Mouse (Mus musculus): Measurements from ENCODE around the gene Prnp. TPM values are rescaled to one million over a fixed set of nuclear protein-coding genes. Genes with fewer than 3 reads are reported as not detected.

Prnp gene
- total and polyA plus RNA-seq, 3 experiments: 18.3 to 24.0 TPM; not detected in 1

DNA sequence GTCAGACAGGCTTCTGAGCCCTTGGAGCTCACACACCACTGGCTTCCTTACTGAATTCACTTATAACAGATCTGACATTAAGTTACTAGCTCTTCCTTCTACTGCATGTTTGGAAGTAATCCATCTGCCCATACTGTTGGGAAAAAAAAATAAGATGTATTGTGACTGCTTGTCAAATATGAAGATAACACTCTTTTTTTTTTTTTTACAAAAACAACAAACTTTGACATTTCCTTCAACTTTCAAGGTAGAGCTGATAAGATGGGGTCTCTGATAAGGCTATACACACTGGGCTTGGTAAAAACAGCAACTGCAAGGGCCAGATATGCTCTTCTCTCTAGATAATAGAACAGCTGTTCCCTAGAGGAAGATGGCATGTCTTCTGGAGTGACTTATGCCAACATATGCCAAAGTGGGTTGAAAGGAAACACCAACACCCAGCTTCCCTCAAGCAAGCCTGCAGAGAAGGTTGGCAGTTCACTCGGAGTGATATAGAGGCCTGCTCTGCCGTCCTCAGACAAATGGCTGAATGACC is 45.4 kb upstream of the Prnp start:
- H3K9me3 ChIP-seq (replicated peaks; ENCODE audit: insufficient read depth, low read length): no peaks in the 10 kb centered on the region; the same call in 1 of the 2 replicates
- H3K27ac ChIP-seq (ENCODE audit: control insufficient read depth, low read depth, low read length): peak overlapping the region; percentile 43
- no peak overlapping the region for H3K4me3 ChIP-seq (ENCODE audit: control insufficient read depth in 1 of 2, insufficient read depth in 1 of 2, low read depth in 2 of 2, low read length in 2 of 2)
- no peaks in the 10 kb centered on the region for H3K27me3 ChIP-seq (ENCODE audit: control insufficient read depth in 1 of 2, insufficient read depth in 2 of 2, low read length in 2 of 2)
- peak; percentile 37 for DNase-seq (ENCODE audit: low read depth, low spot score)
- H3K79me2 ChIP-seq (ENCODE audit: control insufficient read depth, insufficient read depth, low read length, poor library complexity): no peaks in the 10 kb centered on the region
- TF ChIP-seq ZC3H11A (IDR thresholded peaks at IDR 0.05; ENCODE audit: low read depth, low read length) (no peak), MAFK (IDR thresholded peaks at IDR 0.05; ENCODE audit: borderline replicate concordance, low read depth, low read length) (0 out of 2 replicates have a peak, but pooled peaks have one; percentile 24), EP300 (IDR thresholded peaks at IDR 0.05; ENCODE audit: low read depth in 1 of 2, low read length in 2 of 2) (peak; percentile 79 to 84), ZMIZ1 (IDR thresholded peaks at IDR 0.05; ENCODE audit: low read depth, low read length) (0 out of 2 replicates have a peak, but pooled peaks have one; percentile 56), TCF12 (IDR thresholded peaks at IDR 0.05; ENCODE audit: low read depth, low read length) (peak; percentile 96), CHD2 (IDR thresholded peaks at IDR 0.05; ENCODE audit: low read length) (no peak), RAD21 (IDR thresholded peaks at IDR 0.05; ENCODE audit: low read depth, low read length) (no peak), GATA1 (IDR thresholded peaks at IDR 0.05; ENCODE audit: low read depth, low read length) (peak; percentile 91), MXI1 (IDR thresholded peaks at IDR 0.05; ENCODE audit: low read depth, low read length) (peak; percentile 38; the same call in 1 of the 2 replicates), BHLHE40 (IDR thresholded peaks at IDR 0.05; ENCODE audit: borderline replicate concordance, low read depth, low read length) (peak; percentile 51; the same call in 1 of the 2 replicates), MAZ (IDR thresholded peaks at IDR 0.05; ENCODE audit: low read depth, low read length) (no peak), HCFC1 (IDR thresholded peaks at IDR 0.05; ENCODE audit: low read depth, low read length) (no peak), GABPA (IDR thresholded peaks at IDR 0.05; ENCODE audit: low read depth, low read length) (0 out of 2 replicates have a peak, but pooled peaks have one; percentile 9), SIN3A (IDR thresholded peaks at IDR 0.05; ENCODE audit: low read length) (peak; percentile 54), ELF1 (IDR thresholded peaks at IDR 0.05; ENCODE audit: low read depth, low read length) (no peak), ETS1 (IDR thresholded peaks at IDR 0.05; ENCODE audit: low read depth, low read length) (peak; percentile 97), POLR2A (IDR thresholded peaks at IDR 0.05; ENCODE audit: control insufficient read depth in 1 of 2, insufficient read depth in 1 of 2, low read depth in 1 of 2, low read length in 2 of 2, poor library complexity in 1 of 2) (no peak), MEF2A (IDR thresholded peaks at IDR 0.05; ENCODE audit: extremely low read depth, insufficient replicate concordance, low read depth, low read length, poor library complexity, severe bottlenecking) (no peak), MYB (IDR thresholded peaks at IDR 0.05; ENCODE audit: low read depth, low read length) (no peak), KAT2A (conservative IDR thresholded peaks at IDR 0.05; ENCODE audit: low read depth, low read length) (0 out of 2 replicates have a peak, but pooled peaks have one; percentile 26), USF1 (IDR thresholded peaks at IDR 0.05; ENCODE audit: low read depth, low read length) (no peak), POLR2AphosphoS2 (IDR thresholded peaks at IDR 0.05; ENCODE audit: low read length) (no peak), ZKSCAN1 (IDR thresholded peaks at IDR 0.05; ENCODE audit: low read depth, low read length) (peak; percentile 49; the same call in 1 of the 2 replicates), NRF1 (IDR thresholded peaks at IDR 0.05; ENCODE audit: insufficient read depth, low read depth, low read length, poor library complexity, severe bottlenecking) (no peak), RCOR1 (IDR thresholded peaks at IDR 0.05; ENCODE audit: low read depth, low read length) (peak; percentile 58; the same call in 1 of the 2 replicates), ZNF384 (IDR thresholded peaks at IDR 0.05; ENCODE audit: low read depth, low read length) (peak; percentile 97)
- no peak overlapping the region for H3K9ac ChIP-seq (ENCODE audit: control insufficient read depth, low read depth, low read length, poor library complexity, severe bottlenecking)
- peaks cover 0 to 11% of the 10 kb centered on the region in 2 experiments; a peak in 2 of 4 replicates for H3K36me3 ChIP-seq (ENCODE audit: control insufficient read depth in 1 of 2, insufficient read depth in 2 of 2, low read length in 2 of 2)
- peaks cover 18 to 27% of the 10 kb centered on the region in 2 experiments for H3K4me1 ChIP-seq (ENCODE audit: control insufficient read depth in 1 of 2, insufficient read depth in 2 of 2, low read length in 2 of 2)
